Mouse (Mus musculus) large intestine, adult 2 months (tissue): ENCODE data around the gene Atp9a. TPM values are rescaled to one million over a fixed set of nuclear protein-coding genes. Genes with fewer than 3 reads are reported as not detected.

Experiments used
- DNase-seq: peaks from one replicate; pipeline ENCODE4 v3.0.0-alpha.2; 2012; ENCODE audit warnings: low read depth, low spot score
- WGBS: fragments of 180-500 bp; shearing (Covaris S2); methylation state at CpG from one replicate; pipeline ENCODE4 v1.1.7; 2018; 5-methylcytosine and 5-hydroxymethylcytosine counted together
- polyA plus RNA-seq: library from polyadenylated mRNA; depleted of rRNA; stranded (reverse); fragments of >200 nt; gene quantifications from 2 replicates; pipeline ENCODE4 v1.2.3, GENCODE M21; 2012; rRNA removed

The Atp9a gene
- polyA plus RNA-seq, 1 experiment = 148 TPM

DNA sequence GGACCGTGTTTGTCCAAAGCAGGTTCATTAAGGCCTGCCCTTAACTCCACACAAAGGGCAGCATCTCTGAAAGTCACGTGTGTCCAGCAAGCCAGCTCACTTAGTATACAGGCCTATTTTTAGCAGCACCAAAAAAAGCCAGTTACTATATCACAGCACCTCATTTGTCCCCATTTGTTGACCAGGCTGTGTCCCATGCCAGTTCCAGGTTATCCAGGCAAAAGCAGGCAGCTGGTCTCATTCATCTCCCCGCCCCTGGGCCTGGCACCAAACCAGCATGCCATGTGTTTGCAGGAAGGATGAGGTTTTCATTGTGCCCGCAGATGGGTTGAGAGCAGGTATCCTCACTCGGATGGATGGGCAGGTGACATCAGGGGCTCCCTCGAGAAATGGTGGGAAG, 157.4 kb downstream of the Atp9a start:
- 55% methylated on average over 6 of the region's 6 CpGs for WGBS
- DNase-seq = no peak

Other genes starting within 250 kb of the Atp9a start
- gene Nfatc2, start 140.8 kb downstream of the Atp9a start, polyA plus RNA-seq = 2.1 and 2.4 TPM in 2 replicates
- gene Sall4, start 25.5 kb upstream of the Atp9a start, polyA plus RNA-seq = 0.02 and 0.03 TPM in 2 replicates
- 19.0 and 25.3 TPM in 2 replicates for gene Zfp64, start 213.2 kb upstream of the Atp9a start, polyA plus RNA-seq